Mouse (Mus musculus) C2C12 (cell line): Measurements from ENCODE around the gene Megf11.

Experiments used
- CTCF ChIP-seq: IDR thresholded peaks from one replicate; pipeline ENCODE4 v1.5.1; 2011; ENCODE audit not compliant: control insufficient read depth, insufficient read depth, insufficient read length
- MAX ChIP-seq: IDR thresholded peaks from one replicate; pipeline ENCODE4 v1.6.1; 2011; ENCODE audit warnings: mild to moderate bottlenecking, control low read depth
- MYOG ChIP-seq: IDR thresholded peaks from one replicate; pipeline ENCODE4 v1.6.1; 2011; ENCODE audit not compliant: control insufficient read depth, insufficient read length; ENCODE audit errors: extremely low read depth
- USF1 ChIP-seq: IDR thresholded peaks from one replicate; pipeline ENCODE4 v1.6.1; 2011; ENCODE audit warnings: low read depth, mild to moderate bottlenecking, control low read depth, moderate library complexity

- TF ChIP-seq USF1 (no peak), CTCF (no peak), MYOG (no peak), MAX (no peak)
Measured at GRCm38 (mm10) chr9:64704073-64704840, 318.8 kb downstream of the Megf11 start.
